Mouse (Mus musculus) forelimb bud, embryonic 11.5 days (tissue): ENCODE data around the gene Igf2r.

Source experiments
- DNase-seq: peaks from one replicate; pipeline ENCODE4 v3.0.0-alpha.2; 2012; ENCODE audit warnings: low read depth, low spot score

Gene Igf2r

GRCm38 (mm10) chr17:12751218-12751617 is 18.2 kb downstream of the Igf2r start:
- peak; percentile 76 for DNase-seq

- DNase-seq = no peak
These were observed 18.8 kb downstream of the Igf2r start for GRCm38 (mm10) chr17:12750591-12751170.

DNA sequence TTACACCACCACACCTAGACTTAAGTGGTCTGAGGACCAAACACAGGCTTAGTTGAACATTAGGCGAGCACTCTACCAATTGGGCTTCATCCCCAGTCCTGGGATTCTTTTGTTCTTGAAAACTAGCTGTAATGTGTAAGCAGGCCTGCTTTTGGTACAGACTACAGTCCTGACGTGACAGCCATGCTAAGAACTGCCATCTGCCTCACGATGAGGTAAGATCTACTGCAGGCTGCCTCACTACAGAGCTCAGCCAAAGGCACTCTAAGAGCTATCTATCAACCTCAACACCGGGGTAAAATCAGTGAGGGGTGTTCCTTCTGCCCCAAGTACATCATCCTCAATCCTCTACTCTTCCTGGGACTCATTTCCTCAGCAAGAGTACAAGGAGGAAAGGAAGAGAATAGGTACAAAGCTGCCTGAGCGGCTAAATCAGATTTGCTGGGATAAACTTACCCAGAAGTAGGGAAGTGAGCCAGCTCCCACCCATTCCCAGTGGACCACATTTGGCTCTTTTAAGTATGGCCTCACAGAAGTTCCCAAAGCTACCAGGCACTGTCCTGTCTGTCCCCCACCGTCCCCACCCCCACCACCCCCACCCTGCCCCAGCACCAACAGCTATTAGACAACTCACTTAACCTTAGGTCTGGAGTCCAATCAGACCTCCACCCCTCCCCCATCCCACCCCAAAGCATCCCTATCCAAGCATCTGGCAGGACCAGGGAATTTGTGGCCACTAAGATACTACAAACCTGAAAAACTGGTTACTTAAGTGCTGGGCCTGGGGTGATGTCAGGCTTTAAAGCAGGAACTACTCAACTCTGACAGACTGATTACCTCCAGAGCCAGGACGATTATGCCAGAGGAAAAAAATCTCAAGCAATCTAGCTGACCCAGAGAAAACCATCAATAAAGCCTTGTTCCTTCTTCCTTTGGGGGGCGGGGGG is 19.8 kb downstream of the Igf2r start:
- DNase-seq = no peak

GRCm38 (mm10) chr17:12745761-12746160 is 23.7 kb downstream of the Igf2r start:
- DNase-seq = no peak

GRCm38 (mm10) chr17:12744071-12744470 is 25.4 kb downstream of the Igf2r start:
- DNase-seq = no peak

DNA sequence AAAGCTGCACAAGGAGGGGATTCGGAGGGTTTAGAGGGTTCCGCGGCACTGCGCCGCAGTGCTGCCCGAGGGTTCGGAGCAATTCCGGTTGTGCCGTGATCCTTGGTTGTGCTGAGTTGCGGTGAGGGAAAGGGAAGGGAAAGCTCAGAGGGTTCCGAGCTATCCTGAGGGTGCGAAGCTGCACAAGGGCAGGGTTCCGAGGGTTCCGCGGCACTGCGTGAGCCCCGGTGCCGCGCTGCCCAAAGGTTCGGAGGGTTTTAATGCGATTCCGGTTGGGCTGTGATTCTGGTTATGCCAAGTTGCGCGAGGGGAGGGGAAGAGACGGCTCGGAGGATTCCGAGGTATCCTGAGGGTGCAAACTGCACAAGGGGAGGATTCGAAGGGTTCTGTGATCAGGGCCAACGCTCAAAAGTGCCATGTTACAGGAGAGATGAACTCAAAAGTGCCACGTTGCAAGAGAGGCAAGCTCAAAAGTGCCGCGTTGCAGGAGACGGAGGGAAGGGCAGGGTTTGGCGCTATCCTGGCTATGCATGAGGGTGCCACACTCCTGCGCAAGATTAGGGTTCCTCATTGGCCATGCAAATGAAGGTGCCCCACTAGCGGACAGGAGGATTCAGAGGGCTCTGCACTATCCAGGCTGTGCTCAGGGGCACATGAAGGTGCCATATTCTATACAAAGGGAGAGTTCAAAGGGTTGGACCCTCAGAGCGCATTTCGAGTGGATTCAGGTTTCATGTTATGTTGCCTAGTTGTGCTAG is 27.1 kb downstream of the Igf2r start:
- no peak for DNase-seq

DNA sequence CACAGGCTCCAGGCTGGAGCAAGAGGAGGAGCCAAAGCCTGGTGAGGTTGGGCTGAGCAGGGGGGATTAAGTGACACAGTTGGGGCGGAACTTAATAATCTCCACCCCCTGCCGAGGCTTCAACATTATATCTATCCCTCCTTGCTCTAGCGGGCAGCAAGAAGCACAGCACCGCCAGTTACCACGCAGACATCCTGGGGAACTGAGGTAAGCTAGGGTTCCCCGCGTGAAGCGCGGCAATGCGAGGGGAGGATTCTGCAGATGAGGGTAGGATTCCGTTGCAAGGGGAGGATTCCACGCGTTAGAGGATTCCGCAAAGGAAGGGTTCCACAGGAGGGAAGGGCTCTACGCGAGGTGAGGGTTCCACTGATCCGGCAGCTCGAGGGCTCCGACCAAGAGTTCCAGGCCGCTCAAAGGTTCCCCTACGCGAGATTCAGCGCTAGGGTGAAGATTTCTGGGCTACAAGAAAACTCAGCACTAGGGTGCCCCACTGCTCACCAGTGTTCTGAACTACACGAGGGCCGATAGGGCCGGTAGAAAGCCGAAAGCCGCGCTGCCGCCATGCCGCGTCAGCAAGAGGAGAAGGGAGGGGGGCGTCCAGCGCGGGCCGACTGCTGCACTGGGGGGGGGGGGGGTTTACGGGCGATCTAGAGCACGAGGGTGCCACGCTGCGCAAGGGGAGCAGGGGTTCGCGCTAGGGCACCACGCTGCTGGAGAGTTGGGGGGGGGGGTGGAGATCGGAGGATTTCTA is 28.1 kb downstream of the Igf2r start:
- peak; percentile 82 for DNase-seq

GRCm38 (mm10) chr17:12740317-12740716 is 29.1 kb downstream of the Igf2r start:
- no peak for DNase-seq

DNA sequence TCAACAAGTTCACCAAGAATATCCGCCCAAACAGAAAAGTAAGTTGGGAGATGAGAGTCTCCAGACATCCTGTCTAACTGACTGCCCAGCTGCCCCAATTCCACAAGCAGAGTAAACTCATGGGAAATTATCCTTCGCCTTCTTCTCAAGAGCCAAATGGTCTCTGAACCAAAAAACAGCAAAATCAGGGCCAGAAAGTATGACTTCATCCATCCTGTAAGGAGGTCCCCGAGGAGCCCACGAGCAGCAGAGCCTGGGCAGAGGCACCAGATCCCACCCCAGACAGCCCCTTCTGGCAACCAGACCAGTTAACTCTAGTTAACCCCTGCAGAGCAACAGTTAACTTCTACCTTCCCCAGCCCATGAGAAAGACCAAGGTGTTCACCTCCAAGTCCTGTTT is 29.9 kb downstream of the Igf2r start:
- no peak for DNase-seq

DNA sequence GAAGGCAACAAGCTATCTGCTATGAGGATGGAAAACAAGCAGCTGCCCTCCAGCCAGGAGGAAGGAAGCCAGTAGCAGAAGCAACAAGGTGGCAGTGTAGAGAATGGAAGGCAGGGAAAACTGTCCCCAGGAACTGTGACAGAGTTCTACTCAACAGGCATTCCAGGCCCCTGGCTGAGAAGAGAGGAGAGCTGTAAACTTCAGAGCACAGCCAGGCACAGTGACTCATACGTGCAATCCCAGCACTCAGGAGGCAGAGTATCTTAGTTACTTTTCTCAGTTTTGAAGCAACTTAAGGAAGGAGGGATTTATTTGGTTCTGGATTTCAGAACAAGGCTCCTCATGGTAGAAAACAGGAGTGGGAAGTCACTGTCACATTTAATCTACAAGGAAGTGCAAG is 31.5 kb downstream of the Igf2r start:
- no peak for DNase-seq

DNA sequence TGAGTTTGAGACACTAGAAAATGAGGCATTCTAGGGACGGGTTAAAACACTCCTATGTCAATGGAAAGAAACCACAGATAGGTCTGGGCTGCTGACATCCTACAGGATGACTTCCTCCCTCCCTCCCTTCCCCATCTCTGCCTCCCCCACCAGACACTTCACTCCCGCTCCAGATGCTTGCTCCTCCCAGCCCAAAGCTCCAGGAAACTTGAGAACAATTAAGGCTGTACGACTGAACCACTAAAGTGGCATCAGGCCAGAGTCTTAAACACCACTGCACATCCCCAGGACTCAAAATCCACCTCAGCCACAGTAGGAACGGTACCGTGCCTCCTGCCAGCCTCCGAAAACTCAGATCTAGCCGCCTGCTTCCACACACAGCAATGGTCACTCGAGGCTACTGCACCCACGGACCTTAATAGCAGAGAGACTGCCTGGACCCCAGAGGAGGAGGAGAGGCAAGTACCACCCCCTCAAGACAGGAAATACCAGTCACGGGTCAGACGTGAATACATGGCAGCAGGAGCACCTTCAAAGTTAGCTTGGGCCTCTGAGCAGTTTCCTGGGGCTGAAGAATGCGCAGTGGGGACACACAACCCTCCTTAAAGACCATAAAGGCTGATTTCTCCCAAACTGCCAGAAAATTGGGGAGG is 35.1 kb downstream of the Igf2r start:
- DNase-seq = no peak

DNA sequence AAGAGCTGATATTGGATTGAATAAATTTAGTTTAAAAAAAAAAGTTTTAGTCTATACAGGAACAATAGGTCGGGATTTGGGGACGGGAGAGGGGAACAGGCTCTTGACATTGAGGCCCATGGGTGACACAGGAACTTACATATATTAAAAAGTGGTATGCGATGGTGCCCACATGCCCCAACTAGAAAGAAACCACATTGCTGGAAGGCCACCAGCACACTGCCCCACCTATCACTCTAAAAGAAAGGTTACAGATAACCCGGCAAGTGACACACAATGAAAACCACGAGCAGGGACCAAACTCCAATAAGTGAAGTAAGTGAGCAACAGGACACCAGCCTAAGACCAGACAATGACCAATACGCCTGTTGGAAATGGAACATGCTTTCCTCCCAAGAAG is 36.3 kb downstream of the Igf2r start:
- no peak for DNase-seq

DNA sequence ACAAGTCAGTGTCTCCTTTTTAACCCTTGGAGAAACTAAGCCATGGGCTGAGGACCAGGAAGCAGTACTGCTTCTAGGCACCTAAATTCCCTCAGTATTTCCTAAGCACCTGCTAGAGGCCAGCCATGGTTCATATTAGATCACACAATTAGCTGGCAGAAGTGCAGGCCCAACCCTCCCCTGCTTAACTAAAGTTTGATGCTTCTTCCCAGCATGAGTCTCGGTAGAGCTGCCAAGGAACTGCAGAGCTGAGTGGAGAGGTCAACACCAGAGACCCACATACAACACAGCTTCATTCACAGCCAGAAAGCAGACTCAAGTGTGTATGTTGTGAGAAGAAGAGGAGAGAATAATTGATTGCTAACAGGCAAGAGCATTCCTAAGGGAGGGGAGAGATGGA is 40.9 kb downstream of the Igf2r start:
- DNase-seq = no peak

GRCm38 (mm10) chr17:12727748-12728147 is 41.7 kb downstream of the Igf2r start:
- no peak for DNase-seq

- peak; percentile 61 for DNase-seq
These were observed 43.6 kb downstream of the Igf2r start for GRCm38 (mm10) chr17:12725871-12726270.

DNA sequence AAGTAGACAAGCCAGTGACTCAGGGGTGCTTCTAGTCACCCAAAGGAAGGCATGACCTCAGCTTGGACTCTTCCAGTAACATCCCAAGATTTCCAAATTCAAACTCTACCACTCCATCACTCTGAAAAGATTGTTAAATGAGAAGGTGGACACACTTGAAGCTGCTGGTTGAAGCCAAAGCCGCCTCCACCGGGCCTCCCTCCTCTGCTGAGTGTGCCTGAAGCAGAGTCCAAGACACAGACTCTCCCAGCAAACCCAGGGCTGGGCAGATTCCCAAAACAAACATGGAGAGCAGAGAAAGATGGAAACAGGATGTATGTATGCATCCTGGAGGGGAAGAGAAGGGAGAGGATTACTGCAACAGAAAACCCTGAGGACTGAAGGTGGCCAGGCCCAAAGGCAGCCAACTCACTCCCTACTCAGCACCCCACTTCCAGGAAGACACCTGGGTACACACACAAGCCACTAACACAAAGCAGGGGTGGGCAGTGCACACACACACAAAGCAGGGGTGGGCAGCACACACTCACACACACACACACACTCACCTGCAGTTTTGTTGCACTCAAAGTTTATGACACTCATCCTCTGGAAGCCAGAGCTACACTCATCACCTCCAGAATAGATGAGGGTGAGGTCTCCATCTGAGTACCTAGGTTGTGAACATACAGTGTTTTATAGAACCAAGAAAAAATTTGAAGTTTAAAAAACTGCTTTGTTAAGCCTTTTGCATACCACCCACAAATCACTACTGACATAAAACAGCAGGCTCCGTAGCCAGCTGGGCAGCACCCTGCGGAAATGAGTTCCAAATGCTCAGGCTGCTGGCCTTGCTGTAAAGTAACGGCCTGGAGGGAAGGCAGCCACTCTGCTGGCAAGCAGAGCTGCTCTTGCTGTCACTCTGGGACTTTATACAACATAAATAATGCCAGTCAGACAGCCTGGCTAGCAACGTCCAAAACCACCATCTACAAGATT is 44.4 kb downstream of the Igf2r start:
- DNase-seq = peak; percentile 93

DNA sequence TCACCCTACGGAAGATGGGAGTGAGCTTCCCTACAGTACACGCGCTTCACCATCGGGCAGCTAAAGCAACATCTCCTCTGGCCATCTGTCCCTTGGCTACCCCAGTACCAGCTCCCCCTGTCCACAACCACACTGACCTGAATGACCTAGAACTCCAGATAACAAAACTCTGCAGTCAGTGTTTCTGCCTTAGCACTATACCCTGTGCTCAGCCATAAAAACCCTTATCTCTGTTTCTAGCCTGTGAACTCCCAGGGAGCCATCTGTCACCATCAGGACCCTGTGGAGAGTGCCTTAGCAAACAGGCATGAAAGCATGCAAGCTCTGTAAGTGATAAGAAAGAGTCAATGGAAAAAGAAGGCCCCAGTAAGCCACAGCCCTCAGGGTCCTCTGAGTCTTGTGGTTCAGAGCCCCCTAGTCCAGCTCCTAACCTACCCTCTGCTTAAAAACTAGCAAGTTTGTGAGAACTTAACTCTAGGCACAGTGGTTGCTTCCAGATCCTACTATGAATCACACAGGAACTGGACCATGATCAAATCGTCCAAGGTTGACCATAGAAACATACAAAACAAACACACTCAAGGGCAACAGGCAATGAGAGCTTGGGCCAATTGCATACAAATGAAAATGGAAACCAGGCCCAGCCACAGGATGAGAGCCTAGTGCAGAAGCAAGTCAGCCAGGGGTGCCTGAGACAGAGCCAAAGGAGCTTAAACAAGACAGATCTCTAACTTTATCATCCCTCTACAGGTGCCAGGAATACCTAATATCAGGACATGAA is 45.3 kb downstream of the Igf2r start:
- DNase-seq = no peak

GRCm38 (mm10) chr17:12722622-12723021 is 46.8 kb downstream of the Igf2r start:
- peak; percentile 37 for DNase-seq
